Mouse (Mus musculus): ENCODE measurements around the gene Ifi213.

GRCm38 (mm10) chr1:173626686-173627085 is 27.6 kb upstream of the Ifi213 start:
- no peak for TF ChIP-seq CTCF (IDR thresholded peaks at IDR 0.05; ENCODE audit: control insufficient read depth, insufficient read depth, low read length)
- no peak for TF ChIP-seq POLR2A (IDR thresholded peaks at IDR 0.05; ENCODE audit: borderline replicate concordance, control insufficient read depth, low read depth, low read length)
